12 mouse cellular contexts compared by ENCODE assay signal in the genomic region with DNA sequence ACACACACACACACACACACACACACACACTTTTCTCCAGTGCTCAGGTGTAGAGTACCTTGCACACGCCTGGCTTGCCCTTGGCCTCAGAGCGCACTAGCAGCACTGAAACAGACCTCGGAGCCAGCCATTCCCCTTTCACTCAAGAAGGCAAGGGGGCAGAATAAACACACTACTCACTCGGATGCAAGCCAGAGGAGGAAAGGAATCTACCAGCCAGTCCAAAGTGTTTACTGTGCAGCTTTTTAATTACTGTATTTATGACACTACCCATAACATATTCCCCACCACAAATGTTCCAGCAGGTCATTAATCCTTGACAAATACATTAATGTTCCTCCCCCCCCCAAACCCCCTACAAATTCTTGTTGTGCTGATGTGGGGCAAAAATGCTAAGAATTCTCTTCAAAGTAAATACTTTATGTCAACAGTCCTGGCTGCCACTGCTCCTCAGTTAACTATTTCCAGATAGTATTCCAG.
DNase-seq lines count a peak whose midpoint lies in the region; ATAC-seq and TF ChIP-seq lines count a peak whose summit lies in the region.
"Had no signal": no experiment of that assay in that cellular context is flagged by ENCODE, and none has a peak within 500 bp of the region (broad histone marks: within the 10 kb centered on the region; RNA-seq: fewer than 3 reads in every experiment).

No protein-coding gene starts in this region.

- 49% methylated on average over 4 of the region's 4 CpGs for WGBS in heart, embryonic 11.5 days (ENCODE audit: insufficient replicate concordance)
- 7% methylated on average over 4 of the region's 4 CpGs for WGBS in lung, embryonic 14.5 days

- H3K27ac ChIP-seq in heart, embryonic 11.5 days (ENCODE audit: low read depth, low read length), result no peak overlapping the region
- H3K27ac ChIP-seq in lung, embryonic 14.5 days (ENCODE audit: low read depth), result no peak overlapping the region
- H3K27ac ChIP-seq: forebrain, embryonic 15.5 days had no signal

- H3K4me1 ChIP-seq in heart, embryonic 11.5 days (ENCODE audit: control insufficient read depth, insufficient read depth, low read length), result peaks cover 19% of the 10 kb centered on the region
- H3K4me1 ChIP-seq in lung, embryonic 14.5 days (ENCODE audit: insufficient read depth), result peaks cover 35% of the 10 kb centered on the region

- H3K27me3 ChIP-seq in heart, embryonic 11.5 days (ENCODE audit: control insufficient read depth, insufficient read depth, low read length), result no peaks in the 10 kb centered on the region
- H3K27me3 ChIP-seq in lung, embryonic 14.5 days (ENCODE audit: insufficient read depth, low read length), result no peaks in the 10 kb centered on the region
- H3K27me3 ChIP-seq: forebrain, embryonic 15.5 days had no signal

- H3K9ac ChIP-seq in heart, embryonic 11.5 days (ENCODE audit: low read depth, low read length), result no peak overlapping the region
- H3K9ac ChIP-seq in lung, embryonic 14.5 days, result no peak overlapping the region
- H3K9ac ChIP-seq: forebrain, embryonic 15.5 days had no signal

- DNase-seq in heart, adult 11 months, result peak; percentile 58
- DNase-seq in 3T3-L1 (ENCODE audit: low read depth, low spot score), result peak; percentile 49
- DNase-seq in kidney, adult 8-10 months, result peak; percentile 57 to 83
- DNase-seq in lung, embryonic 14.5 days, result peak; percentile 81
- DNase-seq in adrenal gland, adult 8-10 months, result no peak
- no peak for DNase-seq in thymus, adult 18-20 months
- no peak for DNase-seq in gastrocnemius, adult 8-10 months (ENCODE audit: low spot score in 2 of 2)
- DNase-seq: embryo, embryonic 11 days had no signal

- no peak overlapping the region for H3K4me2 ChIP-seq in heart, embryonic 11.5 days
- no peak overlapping the region for H3K4me2 ChIP-seq in lung, embryonic 14.5 days
- H3K4me2 ChIP-seq: forebrain, embryonic 15.5 days; midbrain, embryonic 11.5 days had no signal

- H3K36me3 ChIP-seq in heart, embryonic 11.5 days (ENCODE audit: control insufficient read depth, insufficient read depth, low read length), result no peaks in the 10 kb centered on the region
- no peaks in the 10 kb centered on the region for H3K36me3 ChIP-seq in lung, embryonic 14.5 days (ENCODE audit: insufficient read depth)
- H3K36me3 ChIP-seq: forebrain, embryonic 15.5 days; G1E had no signal

- TF ChIP-seq CTCF in lung, embryonic 14.5 days (IDR thresholded peaks at IDR 0.05; ENCODE audit: low read depth), result no peak

- no peak overlapping the region for H3K4me3 ChIP-seq in heart, embryonic 11.5 days (ENCODE audit: low read depth, low read length)
- H3K4me3 ChIP-seq in lung, embryonic 14.5 days (ENCODE audit: low read depth, low read length), result no peak overlapping the region
- H3K4me3 ChIP-seq: forebrain, embryonic 15.5 days had no signal

- ATAC-seq in heart, embryonic 11.5 days (replicated peaks; ENCODE audit: insufficient number of reproducible peaks, low FRiP score, low TSS enrichment), result no peak
- peak; percentile 78 for ATAC-seq in lung, embryonic 14.5 days (ENCODE audit: insufficient read depth)
- ATAC-seq: forebrain, embryonic 15.5 days had no signal

- no peaks in the 10 kb centered on the region for H3K9me3 ChIP-seq in heart, embryonic 11.5 days (replicated peaks; ENCODE audit: control insufficient read depth, low read length)
- no peaks in the 10 kb centered on the region for H3K9me3 ChIP-seq in lung, embryonic 14.5 days (ENCODE audit: low read depth, low read length)
- H3K9me3 ChIP-seq: forebrain, embryonic 15.5 days had no signal

Comparison
In these comparisons a context has a peak if more than half of its experiments do, and no peak if none do; other contexts are left out.
1. DNase-seq: peak in heart, adult 11 months (single experiment), 3T3-L1 (single experiment), kidney, adult 8-10 months (2 of 2) and lung, embryonic 14.5 days (single experiment); none in adrenal gland, adult 8-10 months (single experiment), thymus, adult 18-20 months (0 of 2) and gastrocnemius, adult 8-10 months (0 of 2).